Mouse (Mus musculus) hindbrain, embryonic 13.5 days (tissue): Measurements from ENCODE around the gene Fam151a. TPM values are rescaled to one million over a fixed set of nuclear protein-coding genes. Genes with fewer than 3 reads are reported as not detected.

ENCODE experiments used
- ATAC-seq: fragments of 200-750 bp; cut with Nextera tagmentation; 2 replicates; pipeline ENCODE4 v1.8.0; 2017; ENCODE audit warnings: moderate TSS enrichment; ENCODE audit not compliant: low FRiP score
- H3K27ac ChIP-seq: fragments of 300-500 bp; sonication (generic); 2 replicates; pipeline ENCODE4 v1.5.1; 2015; ENCODE audit warnings: inconsistent platforms, mild to moderate bottlenecking, moderate library complexity
- H3K27me3 ChIP-seq: fragments of 300-500 bp; sonication (generic); 2 replicates; pipeline ENCODE4 v1.6.1; 2015; ENCODE audit warnings: mild to moderate bottlenecking, inconsistent platforms
- H3K36me3 ChIP-seq: fragments of 300-500 bp; sonication (generic); 2 replicates; pipeline ENCODE4 v1.6.1; 2015; ENCODE audit warnings: mild to moderate bottlenecking, inconsistent platforms
- H3K4me1 ChIP-seq: fragments of 300-500 bp; sonication (generic); replicated peaks from 2 replicates; pipeline ENCODE4 v1.6.1; 2015; ENCODE audit warnings: inconsistent platforms
- H3K4me2 ChIP-seq: fragments of 300-500 bp; sonication (generic); 2 replicates; pipeline ENCODE4 v1.6.1; 2015; ENCODE audit warnings: inconsistent platforms, mild to moderate bottlenecking, moderate library complexity
- H3K4me3 ChIP-seq: fragments of 300-500 bp; sonication (generic); 2 replicates; pipeline ENCODE4 v1.5.1; 2015; ENCODE audit warnings: mild to moderate bottlenecking, inconsistent platforms
- H3K9ac ChIP-seq: fragments of 300-500 bp; sonication (generic); 2 replicates; pipeline ENCODE4 v1.6.1; 2015; ENCODE audit warnings: mild to moderate bottlenecking, inconsistent platforms
- H3K9me3 ChIP-seq: fragments of 300-500 bp; sonication (generic); 2 replicates; pipeline ENCODE4 v1.6.1; 2016; ENCODE audit warnings: inconsistent platforms
- WGBS: fragments of 180-500 bp; shearing (Covaris S2); methylation state at CpG from one replicate; pipeline ENCODE4 v1.1.7; 2015; 5-methylcytosine and 5-hydroxymethylcytosine counted together
- polyA plus RNA-seq: library from polyadenylated mRNA; unstranded; fragments of >200 nt; fragmentation: Nextera tagmentation; extraction: Ambion mirVana; gene quantifications from 2 replicates; pipeline ENCODE4 v1.2.1, GENCODE M21; 2015

Fam151a gene
- polyA plus RNA-seq, 1 experiment from 2014 or later: not detected

DNA sequence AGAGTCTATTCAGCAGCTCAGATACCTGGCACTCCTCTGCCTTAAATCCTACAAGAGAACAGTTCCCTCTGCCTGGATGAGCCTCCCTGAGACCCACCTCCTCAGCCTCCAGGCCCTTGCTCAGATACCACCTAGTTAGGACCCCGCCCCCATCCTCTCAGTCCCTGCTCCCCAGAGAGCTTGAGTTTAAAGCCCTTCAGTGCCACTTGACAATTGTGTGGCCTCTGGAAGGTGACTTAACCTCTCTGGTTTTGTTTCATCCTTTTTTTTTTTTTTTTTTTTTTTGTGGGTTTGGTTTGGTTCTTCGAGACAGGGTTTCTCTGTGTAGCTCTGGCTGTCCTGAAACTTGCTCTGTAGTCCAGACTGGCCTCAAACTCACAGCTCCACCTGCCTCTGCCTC lies 61.6 kb downstream of the Fam151a start:
- WGBS: 89% methylated on average over 2 of the region's 2 CpGs
- no peaks in the 10 kb centered on the region for H3K9me3 ChIP-seq

More for the DNA sequence above, 61.6 kb downstream of the Fam151a start:
- peaks cover 10% of the 10 kb centered on the region for H3K4me1 ChIP-seq
- no peak overlapping the region for H3K4me2 ChIP-seq
- ATAC-seq: no peak
- no peaks in the 10 kb centered on the region for H3K36me3 ChIP-seq
- no peak overlapping the region for H3K4me3 ChIP-seq
- peaks cover 5% of the 10 kb centered on the region; the same call in 1 of the 2 replicates for H3K27me3 ChIP-seq
- H3K9ac ChIP-seq: no peak overlapping the region
- H3K27ac ChIP-seq: no peak overlapping the region

Other genes starting within 250 kb of the Fam151a start
- gene Bsnd, start 241.6 kb upstream of the Fam151a start, polyA plus RNA-seq: not detected in 2 replicates
- 6.3 and 6.5 TPM in 2 replicates for gene Dhcr24, start 172.9 kb upstream of the Fam151a start, polyA plus RNA-seq
- gene Lexm, start 116.6 kb upstream of the Fam151a start, polyA plus RNA-seq: 0.10 TPM in 1 of 2 replicates, not detected in the other
- 1.6 and 1.7 TPM in 2 replicates for gene Ttc22, start 111.5 kb upstream of the Fam151a start, polyA plus RNA-seq
- 8.4 and 9.2 TPM in 2 replicates for gene Pars2, start 82.8 kb upstream of the Fam151a start, polyA plus RNA-seq
- gene Ttc4, start 54.9 kb upstream of the Fam151a start, polyA plus RNA-seq: 111 and 112 TPM in 2 replicates
- gene Mroh7, start 3.0 kb upstream of the Fam151a start, polyA plus RNA-seq: 0.21 and 0.36 TPM in 2 replicates
- gene Acot11, start 71.1 kb downstream of the Fam151a start, polyA plus RNA-seq: 1.3 and 1.5 TPM in 2 replicates
- gene Ssbp3, start 176.8 kb downstream of the Fam151a start, polyA plus RNA-seq: 179 and 180 TPM in 2 replicates